Mouse (Mus musculus) monocyte, adult 5-6 weeks (primary cell): Measurements from ENCODE around the gene Gm7951. TPM values are rescaled to one million over a fixed set of nuclear protein-coding genes. Genes with fewer than 3 reads are reported as not detected.
"Not testable (repeated sequence)": the region's sequence is repeated elsewhere in the genome, so short reads cannot be mapped to it uniquely, and the experiment has no call there.

ENCODE experiments used
- ATAC-seq: fragments of 153-309, 156-312 bp; replicated peaks from 2 replicates; pipeline ENCODE4 v1.8.0; 2017; ENCODE audit warnings: mild to moderate bottlenecking; ENCODE audit not compliant: low TSS enrichment, insufficient number of reproducible peaks, severe bottlenecking, poor library complexity, low FRiP score
- total RNA-seq: library from RNA; stranded (forward); fragments of 200-1000, 200-491, 200-594 nt; gene quantifications from 3 replicates; pipeline ENCODE4 v1.2.3, GENCODE M21; 2017

Gm7951 gene
- total RNA-seq, result not detected in 3 replicates

- not testable (repeated sequence) for ATAC-seq
Observed at GRCm38 (mm10) chr14:42117269-42117668, at the start of gene Gm7951. Gene Gm7951, minus strand, starts transcription at chr14:42117369.

GRCm38 (mm10) chr14:42162522-42162921, 45.4 kb upstream of the Gm7951 start, which contains the start of gene Gm17027:
Gene Gm17027, minus strand, starts transcription at chr14:42162622.
- not testable (repeated sequence) for ATAC-seq

- ATAC-seq, result not testable (repeated sequence)
Observed at GRCm38 (mm10) chr14:42134571-42134970, 17.4 kb upstream of the Gm7951 start.

- not testable (repeated sequence) for ATAC-seq
Observed at GRCm38 (mm10) chr14:42133806-42134205, 16.6 kb upstream of the Gm7951 start.

Other genes with a start within 250 kb of the Gm7951 start
- gene Gm7980, start 210.1 kb downstream of the Gm7951 start, total RNA-seq, result not detected in 3 replicates
- gene 1700049E17Rik1, start 192.4 kb downstream of the Gm7951 start, total RNA-seq, result not detected in 3 replicates
- gene 1700024B05Rik, start 173.4 kb downstream of the Gm7951 start, total RNA-seq, result not detected in 3 replicates
- not detected in 3 replicates for gene Gm6401, start 149.4 kb downstream of the Gm7951 start, total RNA-seq
- gene Gm3543, start 134.0 kb downstream of the Gm7951 start, total RNA-seq, result not detected in 3 replicates
- not detected in 3 replicates for gene Gm17027, start 45.3 kb upstream of the Gm7951 start, total RNA-seq
- gene Gm3573, start 73.4 kb upstream of the Gm7951 start, total RNA-seq, result not detected in 3 replicates
- not detected in 3 replicates for gene Gm17026, start 142.7 kb upstream of the Gm7951 start, total RNA-seq
- gene Gm9611, start 180.0 kb upstream of the Gm7951 start, total RNA-seq, result not detected in 3 replicates
- gene Gm7995, start 192.8 kb upstream of the Gm7951 start, total RNA-seq, result not detected in 3 replicates